Mouse (Mus musculus) testis, postnatal 10 days (tissue): ENCODE results near the gene Gpsm1.
A peak's percentile ranks its signal among the peaks of the same experiment; 100 is the strongest.

Source experiments
- DNase-seq: peaks from one replicate; pipeline ENCODE4 v3.0.0; 2021; ENCODE audit warnings: low spot score

The Gpsm1 gene

DNA sequence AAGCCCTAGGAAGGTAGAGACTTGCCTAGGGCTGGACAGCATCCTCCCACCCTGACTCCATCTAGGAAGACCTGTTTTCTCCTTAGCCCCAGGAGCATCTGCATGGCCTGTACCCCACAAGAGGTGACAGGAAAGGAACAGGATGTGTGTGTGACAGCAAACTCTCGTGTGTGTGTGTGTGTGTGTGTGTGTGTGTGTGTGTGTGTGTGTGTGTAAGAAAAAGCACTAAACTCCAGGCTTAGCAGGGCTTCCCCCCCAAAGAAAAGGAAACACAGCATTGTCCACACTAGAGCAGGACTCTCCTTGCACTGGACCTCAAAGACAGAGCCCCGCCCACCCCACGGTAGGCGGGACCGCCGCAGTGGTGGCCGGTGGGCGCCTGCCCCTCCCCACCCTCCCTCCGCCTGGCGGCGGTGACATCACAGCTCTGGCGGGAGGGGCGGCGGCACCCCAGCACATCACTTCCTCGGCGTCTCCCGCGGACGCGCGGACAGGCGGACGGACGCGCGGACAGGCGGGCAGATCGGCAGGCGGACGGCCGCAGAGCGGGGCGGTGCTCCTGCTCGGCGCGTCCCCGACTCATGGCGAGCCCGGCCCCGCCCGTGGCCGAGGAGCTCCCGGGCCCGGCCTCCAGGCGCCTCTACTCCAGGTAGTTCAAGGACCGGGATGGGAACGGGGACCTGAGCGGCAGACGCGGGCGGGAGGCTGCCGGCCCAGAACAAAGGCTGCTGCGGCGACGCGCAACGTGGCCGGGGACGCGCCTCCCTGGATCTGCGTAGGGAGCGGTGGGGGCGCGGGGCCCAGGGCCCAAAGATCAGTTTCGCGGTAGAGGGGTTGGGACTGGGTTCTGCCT, at the start of gene Gpsm1:
Gpsm1 (plus strand) TSS at position 444 of the 853 bp plus-strand sequence.
- peak; percentile 95 for DNase-seq

DNA sequence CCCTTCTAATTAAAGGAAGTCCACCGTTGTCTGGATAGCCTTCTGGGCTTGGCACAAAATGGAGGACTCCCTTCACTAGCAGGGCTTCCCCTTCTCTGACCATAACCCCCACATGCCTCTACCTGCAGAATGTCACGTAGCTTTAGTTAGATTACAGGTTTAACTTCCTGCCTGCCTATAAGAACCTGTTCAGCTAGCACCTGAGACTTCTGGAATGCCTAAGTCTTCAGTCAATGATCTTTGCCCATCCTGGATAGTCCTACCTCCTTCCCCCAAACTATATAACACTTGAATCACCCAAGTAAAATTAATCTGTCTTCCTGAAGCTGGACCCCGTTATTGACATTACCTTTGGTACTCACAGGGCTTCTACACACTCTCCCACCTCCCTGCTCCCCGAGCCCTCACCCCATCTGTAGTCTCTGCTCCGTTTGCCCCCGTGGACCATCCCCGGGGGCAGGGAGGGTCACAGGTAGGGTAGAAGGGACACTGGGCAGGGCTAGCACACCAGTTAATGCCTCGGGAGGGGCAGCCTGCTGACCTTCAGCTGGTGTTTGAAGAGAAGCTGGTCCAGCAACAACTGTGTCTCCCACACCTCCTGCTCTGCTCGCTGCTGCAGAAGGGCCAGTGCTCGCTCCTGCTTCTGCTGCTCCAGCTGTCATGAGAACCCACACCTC, 49.1 kb upstream of the Gpsm1 start:
- DNase-seq: no peak

DNA sequence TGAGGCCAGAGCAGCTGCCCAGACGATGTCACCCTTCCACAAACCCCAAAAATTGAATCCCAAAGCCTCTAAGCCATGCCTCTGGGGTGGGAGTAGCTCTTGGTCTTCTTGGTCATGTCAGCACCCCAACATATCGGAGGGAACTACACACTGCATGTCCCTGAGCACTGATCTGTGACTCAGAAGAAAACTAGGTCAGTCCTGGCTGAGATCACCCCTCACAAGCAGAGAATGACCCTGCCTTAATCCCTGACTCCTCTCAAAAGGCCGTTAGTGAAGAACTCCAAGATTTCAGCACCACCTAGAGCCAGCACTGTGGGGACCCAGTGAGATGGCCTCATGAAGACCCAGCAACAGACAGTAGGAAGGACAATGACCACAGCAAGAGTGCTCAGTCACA, 47.1 kb upstream of the Gpsm1 start:
- DNase-seq: no peak

DNA sequence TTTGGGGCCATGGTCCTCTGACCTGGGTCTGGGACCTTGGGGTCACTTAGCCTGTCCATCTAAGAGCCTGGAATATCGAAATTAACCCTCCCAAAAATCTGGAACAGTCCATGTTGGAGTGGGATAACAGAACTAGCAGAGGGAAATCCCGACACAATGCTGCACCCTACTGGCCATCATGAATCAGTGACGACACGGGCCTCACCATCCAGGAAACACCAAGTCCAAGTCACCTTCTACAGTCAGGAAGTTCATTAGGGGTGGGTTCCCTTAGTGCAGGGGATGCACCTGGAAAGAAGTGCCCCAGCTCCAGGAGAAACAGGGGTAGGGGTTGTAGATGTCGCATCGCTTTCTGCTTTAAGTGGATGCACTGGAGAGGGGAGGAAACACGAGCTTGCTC, 41.7 kb upstream of the Gpsm1 start:
- peak; percentile 80 for DNase-seq

DNA sequence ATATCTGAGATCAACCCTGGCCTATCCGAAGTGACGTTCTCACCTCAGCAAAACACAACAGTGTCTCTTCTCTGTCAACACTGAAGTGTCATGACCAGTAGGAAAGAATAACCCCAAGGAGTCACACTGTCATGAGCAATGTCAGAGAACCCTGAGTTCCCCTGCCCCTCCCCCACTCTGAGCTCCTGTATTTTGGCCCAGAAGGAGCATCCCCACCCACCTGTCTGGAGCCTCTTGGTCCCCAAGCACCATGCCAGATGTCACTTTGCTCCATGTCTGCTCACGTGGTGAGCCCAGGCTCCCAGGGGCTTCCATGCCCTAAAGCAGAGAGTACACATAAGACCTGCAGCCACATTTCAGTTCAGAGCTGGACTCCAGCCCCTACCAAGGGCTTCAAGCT, 35.6 kb upstream of the Gpsm1 start:
- no peak for DNase-seq

DNA sequence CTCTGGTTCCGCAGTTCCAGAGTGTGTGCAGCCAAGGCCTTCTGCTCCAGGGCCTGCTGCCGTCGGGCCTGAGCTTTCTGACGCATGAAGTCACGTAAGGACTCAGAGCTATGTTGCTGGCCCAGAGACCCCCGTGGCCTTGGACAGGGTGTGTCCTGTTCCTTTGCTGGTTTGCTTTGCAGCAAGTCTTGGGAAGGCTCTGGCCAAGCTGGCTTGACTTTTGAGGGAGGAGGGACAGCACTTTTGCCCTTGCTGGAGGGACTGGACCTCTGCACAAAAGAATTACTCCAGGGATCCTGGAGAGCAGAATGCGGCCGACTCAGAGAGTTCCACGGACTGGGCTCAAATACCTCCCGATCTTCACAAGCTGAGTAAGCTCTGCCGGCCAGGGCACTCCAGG, 34.7 kb upstream of the Gpsm1 start:
- DNase-seq: peak; percentile 64

DNA sequence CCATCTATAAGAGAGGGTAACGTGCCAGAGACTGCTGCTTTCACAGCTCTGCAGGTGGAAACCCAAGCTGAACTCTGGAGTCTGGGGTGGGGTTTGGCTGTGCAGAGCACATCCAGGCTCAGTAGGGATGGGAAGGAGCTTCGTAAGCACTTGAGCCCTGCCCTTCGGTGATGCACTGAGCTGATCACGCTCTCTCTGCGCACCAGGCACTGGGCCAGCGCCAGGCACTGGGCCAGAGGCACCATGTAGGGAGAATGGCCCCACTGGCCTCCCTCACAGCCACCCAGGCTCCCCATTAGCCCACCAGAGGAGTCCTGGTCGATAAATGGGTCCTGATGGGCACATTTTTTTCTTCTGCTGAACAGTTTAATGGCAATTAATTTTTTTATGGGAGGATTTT, 29.5 kb upstream of the Gpsm1 start:
- peak; percentile 77 for DNase-seq

DNA sequence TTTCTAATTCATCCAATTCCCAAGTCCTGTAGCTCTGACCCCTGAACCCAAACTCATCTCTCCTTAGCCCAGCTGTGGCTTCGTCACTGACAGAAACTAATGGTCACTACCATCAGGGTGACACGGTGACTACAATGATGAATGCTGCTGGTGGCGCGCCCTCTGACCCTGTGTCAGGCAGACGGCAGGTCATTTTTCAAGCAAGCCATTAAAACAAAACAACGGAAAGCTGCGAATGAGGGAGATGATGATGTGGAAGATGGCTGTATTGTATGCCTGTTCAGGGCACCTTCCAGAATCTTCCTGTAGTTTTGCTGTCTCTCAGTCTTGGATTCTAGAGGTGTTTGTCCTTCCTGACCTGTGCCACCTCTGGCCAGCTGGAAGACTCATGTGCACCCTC, 28.9 kb upstream of the Gpsm1 start:
- DNase-seq: no peak

DNA sequence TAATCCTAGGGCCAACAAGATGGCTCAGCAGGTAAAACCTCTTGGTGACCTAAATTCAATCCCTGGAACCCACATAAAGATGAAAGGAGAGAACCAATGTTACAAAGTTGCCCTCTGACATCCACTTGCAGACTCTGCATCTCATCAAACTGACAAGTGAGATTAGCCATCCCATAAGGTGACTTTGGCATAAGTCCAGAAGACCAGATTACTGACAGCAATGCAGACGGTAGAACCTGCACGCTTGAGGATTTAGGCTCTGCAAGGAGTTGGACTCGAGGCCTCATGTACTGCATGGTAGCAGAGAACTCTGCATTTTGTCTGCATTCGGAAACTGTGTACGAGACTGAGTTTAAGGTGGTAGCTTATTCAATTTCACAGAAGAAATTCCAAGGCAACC, 25.2 kb upstream of the Gpsm1 start:
- DNase-seq: no peak

DNA sequence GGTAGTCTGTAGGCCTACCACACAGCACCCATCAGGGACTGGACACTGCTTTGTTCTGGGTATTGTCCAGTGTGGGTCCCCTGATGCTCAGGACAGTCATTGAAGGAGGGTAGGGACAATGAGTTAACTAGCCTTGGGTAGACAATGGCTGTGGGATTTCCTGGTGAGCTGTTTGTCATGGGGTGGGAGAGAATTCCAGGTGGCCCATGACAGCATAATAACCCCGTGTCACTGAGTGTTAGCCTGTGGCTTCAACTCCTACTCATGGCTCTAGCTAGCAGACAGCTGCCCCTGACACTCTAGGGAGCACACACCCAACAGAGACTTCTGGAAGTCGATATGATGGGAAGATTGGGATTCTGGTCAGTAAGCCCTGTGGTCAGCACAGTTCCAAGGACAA, 20.9 kb upstream of the Gpsm1 start, which contains the start of gene Ccdc187:
Ccdc187 (minus strand) TSS at position 101 of the 400 bp plus-strand sequence.
- DNase-seq: no peak

DNA sequence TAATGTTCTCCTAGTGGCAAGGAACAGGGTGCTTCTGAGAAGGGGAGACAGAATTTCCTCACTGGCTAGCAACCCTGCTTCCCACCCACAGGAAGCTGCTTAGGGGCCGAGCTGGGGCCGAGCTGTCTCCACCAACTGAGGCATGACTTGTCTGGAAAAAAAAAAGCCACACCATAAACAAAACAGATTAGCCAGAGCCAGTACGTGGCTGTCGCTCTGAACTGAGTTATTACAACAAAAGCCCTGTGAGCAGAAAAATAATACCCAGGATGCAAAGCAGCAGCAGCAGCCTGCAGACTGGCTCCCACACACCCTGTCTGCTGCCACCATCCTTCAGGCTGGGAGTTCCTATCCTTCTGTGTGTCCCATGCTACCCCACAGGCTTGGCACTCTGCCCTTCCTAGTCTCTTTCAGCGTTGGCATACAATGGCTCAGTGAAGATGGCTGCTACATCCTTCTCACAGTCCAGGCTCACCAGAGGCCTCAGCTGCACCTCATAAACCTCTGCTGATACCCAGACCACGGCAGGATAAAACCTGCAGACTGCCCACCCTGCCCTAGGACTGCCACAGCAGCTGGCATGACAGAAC, 18.6 kb upstream of the Gpsm1 start:
- no peak for DNase-seq

DNA sequence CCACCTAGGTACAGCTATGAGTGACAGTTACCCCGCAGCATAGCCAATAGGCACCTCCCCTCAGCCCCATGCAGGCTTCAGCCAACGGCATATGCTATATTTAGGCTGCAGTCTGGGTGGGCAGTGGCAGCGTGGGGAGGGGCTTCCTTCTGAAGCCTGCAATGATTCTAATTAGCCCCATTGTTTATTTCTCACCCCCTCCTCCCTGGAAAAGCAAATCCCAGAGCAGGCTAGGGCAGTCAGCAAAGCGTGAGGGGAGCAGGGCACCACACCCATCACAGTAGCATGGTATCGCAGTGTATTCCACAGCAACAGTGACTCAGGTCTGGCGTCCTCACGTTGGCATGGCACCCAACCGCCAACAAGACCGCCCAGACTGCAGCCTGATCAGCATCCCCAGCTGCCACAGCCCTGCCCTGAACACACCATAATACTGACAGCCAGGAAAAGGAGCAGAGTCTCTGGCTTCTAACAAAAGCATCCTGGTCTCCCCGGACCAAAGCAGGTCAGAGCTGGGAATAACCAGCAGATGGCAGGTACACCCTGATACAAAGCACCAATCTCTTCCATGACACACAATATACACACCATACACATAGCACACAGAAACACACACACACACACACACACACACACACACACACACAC, 17.0 kb upstream of the Gpsm1 start:
- no peak for DNase-seq

DNA sequence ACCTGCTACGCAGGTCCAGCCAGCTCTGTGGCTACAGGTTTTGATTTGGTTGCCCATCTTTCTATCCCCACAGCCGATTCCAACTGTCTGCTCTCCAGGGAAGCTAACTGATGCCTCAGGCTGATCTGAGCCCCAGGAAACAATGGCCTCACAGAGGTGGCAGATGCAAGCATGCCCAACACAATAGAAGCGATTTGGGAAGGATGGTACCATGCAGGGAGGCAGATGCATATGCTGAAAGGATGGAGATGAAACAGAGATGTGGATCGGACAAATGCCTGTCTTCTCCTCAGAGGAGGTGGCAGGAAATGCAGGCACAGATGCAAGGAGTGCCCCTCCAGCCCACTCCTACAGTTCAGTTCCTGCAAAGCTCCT, 16.5 kb upstream of the Gpsm1 start:
- no peak for DNase-seq

DNA sequence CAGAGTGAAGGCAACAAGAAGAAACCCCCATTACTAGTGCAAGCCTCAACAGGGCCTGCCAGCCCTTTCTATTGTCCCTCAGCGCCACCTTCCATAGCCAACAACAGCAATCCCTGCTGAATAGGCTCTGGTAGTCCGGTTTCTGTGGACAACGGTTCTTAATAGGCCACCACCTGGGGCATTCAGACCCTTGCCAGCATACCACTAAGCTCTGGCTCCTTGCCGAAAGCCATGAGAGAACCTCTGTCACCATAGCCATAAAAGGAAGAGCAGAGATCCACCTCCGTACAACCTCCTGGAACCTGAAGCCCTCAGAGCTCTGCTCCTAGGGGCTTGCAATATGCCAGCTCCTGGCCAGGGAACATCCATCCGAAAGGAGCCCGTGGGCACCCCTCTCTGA, 16.0 kb upstream of the Gpsm1 start:
- DNase-seq: no peak

DNA sequence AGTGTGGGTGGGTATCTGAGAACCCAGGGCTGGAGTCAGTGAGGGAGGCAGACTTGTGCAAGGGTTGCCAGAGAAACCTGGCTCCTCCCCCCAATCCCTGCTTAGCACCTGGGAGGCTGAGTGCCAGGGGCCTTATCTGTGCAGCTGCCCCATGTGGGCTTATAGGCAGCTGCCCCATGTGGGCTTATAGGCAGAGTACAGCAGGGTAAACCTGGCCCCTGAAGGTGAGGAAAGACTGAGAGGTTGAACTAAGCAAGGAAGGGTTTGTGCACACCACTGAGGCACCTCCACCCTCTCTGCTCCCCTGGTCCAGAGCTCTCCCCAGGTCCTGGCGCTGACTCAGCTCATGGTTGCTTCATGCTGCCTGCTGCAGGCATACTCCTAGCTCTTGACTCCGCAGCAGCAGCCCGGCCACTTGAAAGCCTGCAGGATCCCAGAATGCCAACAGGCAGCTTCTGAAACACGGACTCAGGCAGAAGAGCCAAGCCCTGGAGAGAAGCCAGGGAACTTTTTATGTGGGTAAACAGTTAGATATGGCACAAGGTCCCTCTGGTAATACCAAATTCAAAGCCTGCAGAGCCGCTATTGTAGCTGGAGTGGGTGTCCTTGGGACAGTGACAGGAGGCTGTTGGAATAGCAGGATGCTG, 15.0 kb upstream of the Gpsm1 start:
- DNase-seq: no peak

DNA sequence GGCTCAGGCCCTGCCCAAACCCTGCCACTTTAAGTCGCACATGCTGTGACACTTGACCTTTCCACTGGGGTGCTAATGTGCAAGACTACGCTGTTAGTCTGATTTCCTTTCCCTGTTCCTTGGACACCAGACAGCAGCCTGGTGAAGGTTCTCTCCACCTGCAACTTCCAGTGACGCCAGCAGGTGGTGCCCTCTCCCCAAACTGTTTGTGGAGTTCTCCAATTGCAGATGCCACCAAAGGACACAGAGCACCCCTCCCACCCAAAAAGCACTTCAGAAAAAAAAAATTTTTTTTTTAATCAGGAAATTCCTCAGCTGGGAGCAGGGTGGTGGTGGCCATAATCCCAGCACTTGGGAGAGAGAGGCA, 14.5 kb upstream of the Gpsm1 start:
- peak; percentile 94 for DNase-seq

DNA sequence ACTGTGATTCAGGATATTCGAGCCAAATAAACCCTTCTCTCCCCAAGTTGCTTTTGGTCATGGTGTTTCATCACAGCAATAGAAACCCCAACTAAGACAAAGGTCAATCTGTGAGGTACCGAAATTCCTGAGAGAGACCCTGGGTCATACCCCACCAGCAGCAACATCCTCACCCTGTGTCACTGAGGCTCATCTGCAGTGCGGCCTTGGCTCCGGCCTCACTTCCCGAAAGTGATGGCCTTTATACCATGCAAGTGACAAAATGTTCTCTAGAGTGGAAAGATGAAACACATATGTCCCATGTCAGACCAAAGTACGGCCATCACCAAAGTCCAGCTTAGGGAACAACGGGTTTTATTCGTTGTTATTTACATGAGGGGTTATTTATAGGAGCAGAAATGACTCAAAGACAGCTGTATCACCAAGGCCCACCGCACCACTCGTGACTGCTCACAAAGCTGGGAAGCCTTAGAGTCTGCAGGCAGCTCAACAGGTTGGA, 13.3 kb upstream of the Gpsm1 start:
- DNase-seq: no peak

DNA sequence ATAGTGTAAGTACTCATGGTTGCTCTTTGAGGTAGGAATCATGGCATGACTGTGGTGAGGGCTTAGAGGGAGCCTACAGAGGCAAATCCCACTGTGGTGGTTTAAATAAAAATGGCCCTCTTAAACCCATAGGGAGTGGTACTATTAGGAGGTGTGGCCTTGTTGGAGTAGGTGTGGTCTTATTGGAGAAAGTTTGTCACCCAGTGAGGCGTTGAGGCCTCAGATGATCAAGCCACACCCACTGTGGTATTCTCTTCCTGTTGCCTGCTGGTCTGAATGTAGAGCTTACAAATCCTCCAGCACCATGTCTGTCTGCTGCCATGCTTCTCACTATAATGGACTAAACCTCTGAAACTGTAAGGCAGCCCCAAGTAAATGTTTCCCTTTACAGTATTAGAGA, 10.6 kb upstream of the Gpsm1 start:
- no peak for DNase-seq

DNA sequence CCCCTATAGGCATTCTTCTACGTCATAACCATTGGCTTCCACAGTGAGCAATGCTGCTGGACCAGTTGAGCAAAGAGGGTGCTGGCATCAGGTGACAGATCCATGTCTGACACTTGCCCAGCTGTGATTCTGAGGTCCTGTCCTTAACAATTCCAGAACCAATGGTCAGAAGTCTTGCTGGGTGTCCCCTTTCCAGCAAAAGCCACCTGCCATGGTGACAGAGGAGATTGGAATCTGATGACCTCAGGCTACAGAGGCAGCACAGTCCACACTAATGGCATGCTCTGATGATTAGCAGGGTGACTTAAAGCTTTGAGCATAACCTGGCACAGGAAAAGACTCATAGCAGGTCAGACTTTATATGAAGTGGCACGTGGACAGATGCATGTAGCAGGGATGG, 9.8 kb upstream of the Gpsm1 start:
- no peak for DNase-seq

DNA sequence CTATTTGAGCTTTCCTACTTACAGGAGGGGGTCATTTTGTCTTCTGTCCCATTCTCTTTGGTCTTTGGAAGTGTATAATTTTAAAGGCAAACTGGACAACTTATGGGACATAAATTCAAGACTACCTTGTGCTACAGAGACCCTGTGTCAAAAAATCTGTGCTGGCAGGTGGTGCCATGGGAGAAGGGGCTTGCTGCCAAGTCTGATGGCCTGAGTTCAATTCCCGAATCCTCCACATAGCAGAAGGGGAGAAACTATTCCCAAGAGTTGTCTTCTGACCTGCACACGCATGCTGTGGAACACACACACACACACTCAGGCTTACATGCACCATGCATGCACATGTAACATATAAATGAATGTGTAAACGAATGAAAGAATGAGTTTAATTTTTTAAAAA, 8.6 kb upstream of the Gpsm1 start:
- DNase-seq: no peak

DNA sequence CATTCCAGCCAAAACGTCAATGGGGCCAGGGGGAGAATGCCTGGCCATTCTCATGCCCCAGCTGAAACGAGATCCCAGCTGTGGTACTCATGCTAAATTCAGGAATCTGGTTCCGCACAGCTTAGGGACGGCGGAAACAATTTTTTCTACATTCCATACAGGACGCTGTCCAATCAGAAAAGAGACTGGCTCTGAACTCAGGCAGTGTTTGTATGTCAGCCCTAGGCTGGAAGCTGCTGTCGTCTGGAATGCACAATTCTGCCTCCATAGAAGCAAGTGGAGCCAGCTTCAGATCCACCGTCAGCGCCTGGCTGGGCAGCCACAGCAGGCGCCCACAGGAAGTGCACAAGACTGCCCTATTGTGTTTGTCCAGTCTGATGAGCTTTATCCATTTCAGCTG, 5.6 kb upstream of the Gpsm1 start:
- DNase-seq: no peak

DNA sequence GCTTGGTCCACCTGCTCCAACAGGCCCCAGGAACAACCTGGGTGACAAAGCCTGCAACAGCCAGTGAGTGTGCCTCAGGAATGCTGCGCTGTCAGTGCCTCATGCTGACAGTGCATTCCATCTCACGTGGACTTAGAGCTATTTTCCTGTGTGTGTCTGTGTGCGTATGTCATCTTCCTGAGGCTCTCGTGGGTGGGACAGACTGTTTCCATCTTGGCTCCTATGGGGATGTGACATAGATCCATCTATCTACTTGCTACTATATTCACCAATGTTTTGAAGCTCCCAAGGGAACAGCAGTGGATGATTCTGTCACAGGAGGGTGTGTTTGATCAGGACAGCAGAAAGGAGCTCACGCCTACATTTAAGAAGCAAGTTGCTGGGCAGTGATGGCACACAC, 3.4 kb upstream of the Gpsm1 start:
- DNase-seq: no peak
